Mouse (Mus musculus) adrenal gland, adult 18-20 months (tissue): ENCODE data around the gene Trim56. TPM values are rescaled to one million over a fixed set of nuclear protein-coding genes. Genes with fewer than 3 reads are reported as not detected.
"Not testable (repeated sequence)": the region's sequence is repeated elsewhere in the genome, so short reads cannot be mapped to it uniquely, and the experiment has no call there.

Experiments
- DNase-seq, 2 experiments: peaks; one replicate each; pipeline ENCODE4 v3.0.0; 2021 to 2022; ENCODE audit warnings: low spot score in 2 of 2
- long read RNA-seq, 2 experiments: library from polyadenylated mRNA; stranded (forward); transcript quantifications; one replicate each; pipeline ENCODE4 v2.0.0; 2021
- total RNA-seq, 2 experiments: library from RNA; stranded (reverse); gene quantifications; 1 replicate in 1 of 2; 2 replicates in 1 of 2; pipeline ENCODE4 v1.2.3; 2021

The Trim56 gene
- total RNA-seq: 10 to 100 TPM; 39.1 to 42.2 TPM
- long read RNA-seq, experiment 1, partial matches to known transcripts: 0 of 1 reads
- long read RNA-seq, experiment 1, other reads (novel, unspliced or antisense): 1 of 1 reads
- long read RNA-seq, experiment 2, partial matches to known transcripts: 0 of 13 reads
- long read RNA-seq, experiment 2, other reads (novel, unspliced or antisense): 13 of 13 reads

DNA sequence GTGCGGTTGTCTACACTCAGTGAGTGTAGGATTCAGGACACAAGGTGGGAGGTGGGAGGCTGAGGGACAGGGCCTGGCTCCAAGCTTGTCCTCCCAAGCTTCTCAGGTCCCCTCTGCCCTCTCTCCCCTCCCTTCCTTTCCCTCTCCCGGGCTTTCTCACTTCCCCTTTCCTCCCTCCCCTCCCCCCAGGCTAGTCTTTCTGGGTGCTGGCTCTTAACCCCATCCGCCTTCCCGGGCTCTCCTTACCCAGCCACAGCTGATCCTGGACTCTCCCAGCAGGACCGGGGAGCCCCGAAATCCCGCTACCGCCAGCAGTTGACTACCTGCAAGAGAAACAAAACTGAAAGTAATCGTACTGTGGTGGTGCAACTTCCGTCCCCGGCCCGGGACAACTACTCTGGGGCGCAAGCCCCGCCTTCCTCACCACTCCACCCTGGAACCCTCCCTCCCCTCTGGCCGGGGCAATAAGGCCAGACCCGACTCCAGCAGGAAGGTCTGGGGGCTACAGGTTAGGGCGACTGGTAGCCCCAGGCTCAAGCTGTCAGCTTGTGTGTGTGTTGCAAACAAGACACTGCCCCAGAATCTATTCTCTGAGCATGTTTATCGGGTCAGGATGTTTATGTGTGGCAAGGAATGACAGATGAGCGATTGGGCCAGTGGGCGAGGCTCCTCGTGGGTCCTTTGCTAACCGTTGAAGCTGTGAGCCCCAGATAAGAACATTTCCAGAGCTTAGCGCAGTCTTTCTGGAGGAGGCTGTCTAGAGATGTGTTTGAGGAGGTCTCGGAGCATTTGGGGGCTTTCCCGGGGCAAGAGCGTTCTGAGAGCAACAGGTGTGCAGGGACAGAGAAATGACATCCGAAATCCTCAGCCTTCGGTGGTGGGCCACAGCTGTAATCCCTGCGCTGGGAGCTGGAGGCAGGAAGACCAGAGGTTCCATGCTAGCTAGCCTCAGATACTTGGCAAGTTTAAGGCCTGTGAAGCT, at the start of gene Trim56:
Trim56 (minus strand) TSS at position 344 of the 982 bp plus-strand sequence.
- DNase-seq: peak; percentile 74 to 78

GRCm38 (mm10) chr5:137161853-137162252, 45.8 kb upstream of the Trim56 start:
- no peak for DNase-seq

DNA sequence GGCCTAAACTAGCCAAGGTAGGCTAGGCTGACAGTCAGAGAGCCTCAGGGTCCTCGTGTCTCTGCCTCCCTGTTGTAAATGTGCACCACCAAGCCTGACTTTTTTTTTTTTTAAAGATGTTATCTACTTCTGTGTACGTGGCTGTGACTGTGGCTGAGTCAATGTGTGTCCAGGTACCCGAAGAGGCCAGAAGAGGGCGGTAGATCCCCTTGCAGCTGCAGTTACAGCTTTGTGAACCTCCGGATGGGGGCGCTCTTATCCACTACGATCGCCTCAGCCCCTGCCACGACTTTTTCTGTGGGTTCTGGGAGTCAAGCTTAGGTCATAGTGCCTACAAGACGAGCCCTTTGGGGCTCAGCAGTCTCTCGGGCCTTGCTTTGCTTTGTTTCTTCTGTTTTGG, 43.5 kb upstream of the Trim56 start:
- peak; percentile 8 to 39 for DNase-seq

GRCm38 (mm10) chr5:137153289-137153688, 37.3 kb upstream of the Trim56 start:
- DNase-seq: no peak

GRCm38 (mm10) chr5:137152623-137153022, 36.6 kb upstream of the Trim56 start:
- no peak for DNase-seq

- not testable (repeated sequence) for DNase-seq
Measured at GRCm38 (mm10) chr5:137149272-137149882, 33.4 kb upstream of the Trim56 start, which contains the start of gene Muc3. TSS of gene Muc3 (minus strand) at chr5:137149322.

- no peak for DNase-seq
Measured at GRCm38 (mm10) chr5:137140836-137141235, 24.8 kb upstream of the Trim56 start.

- no peak for DNase-seq
Measured at GRCm38 (mm10) chr5:137138977-137139376, 23.0 kb upstream of the Trim56 start.

DNA sequence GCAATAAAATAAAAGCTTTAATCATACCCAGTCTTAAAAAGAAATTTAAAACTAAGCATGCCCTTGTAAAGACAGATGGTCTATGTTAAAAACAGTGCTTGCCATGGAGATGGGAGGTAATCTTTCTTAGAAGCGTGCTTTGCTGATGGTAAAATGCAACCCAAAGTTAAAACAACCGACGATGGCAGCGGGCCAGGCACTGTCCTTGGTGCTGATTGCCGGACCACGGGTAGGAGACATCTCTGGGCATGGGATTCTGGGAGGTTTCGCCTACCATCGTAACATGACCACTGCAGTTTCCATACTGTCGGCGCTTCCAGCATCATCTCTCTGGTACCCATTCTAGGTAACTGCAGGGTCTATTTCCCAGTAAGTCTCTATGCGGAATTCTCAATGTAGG, 18.9 kb upstream of the Trim56 start:
- no peak for DNase-seq

DNA sequence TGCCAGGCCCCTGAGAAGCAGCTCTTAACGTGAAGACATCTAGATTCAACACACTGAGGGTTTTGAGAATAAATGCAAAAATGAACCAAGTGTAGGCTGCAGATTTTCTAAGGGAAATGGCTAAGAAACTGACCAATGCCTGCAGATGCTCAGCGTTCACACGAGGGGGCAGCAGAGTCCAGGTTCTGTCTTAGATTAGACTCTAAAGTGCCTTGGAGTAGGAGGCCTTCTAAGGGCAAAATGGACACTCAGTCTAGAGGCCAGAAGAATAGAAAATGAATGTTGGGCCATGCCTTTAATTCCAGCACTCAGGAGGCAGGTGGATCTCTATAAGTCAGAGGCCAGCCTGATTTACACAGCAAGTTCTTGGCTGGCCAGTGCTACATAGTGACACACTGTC, 15.5 kb upstream of the Trim56 start:
- DNase-seq: peak; percentile 52 to 65

GRCm38 (mm10) chr5:137129281-137129680, 13.3 kb upstream of the Trim56 start:
- no peak for DNase-seq

DNA sequence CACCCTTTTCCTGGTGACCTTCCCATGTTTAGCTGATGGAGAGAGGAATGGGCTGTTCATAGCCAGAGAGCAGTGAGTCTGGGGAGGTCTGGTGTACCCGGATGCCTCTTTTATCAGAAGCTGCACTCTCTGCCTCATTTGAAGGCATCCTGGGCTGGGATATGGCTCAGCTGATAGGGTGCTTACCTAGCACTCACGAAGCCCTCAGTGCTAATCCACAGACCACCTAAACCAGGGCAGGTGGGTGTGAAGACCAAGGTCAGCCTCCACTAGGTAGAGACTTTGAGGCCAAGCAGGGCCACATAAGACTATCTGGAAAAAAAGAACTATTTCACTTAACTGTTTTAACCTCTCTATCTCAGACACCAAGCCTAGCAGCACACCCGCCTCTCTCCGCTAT, 7.5 kb upstream of the Trim56 start:
- no peak for DNase-seq

DNA sequence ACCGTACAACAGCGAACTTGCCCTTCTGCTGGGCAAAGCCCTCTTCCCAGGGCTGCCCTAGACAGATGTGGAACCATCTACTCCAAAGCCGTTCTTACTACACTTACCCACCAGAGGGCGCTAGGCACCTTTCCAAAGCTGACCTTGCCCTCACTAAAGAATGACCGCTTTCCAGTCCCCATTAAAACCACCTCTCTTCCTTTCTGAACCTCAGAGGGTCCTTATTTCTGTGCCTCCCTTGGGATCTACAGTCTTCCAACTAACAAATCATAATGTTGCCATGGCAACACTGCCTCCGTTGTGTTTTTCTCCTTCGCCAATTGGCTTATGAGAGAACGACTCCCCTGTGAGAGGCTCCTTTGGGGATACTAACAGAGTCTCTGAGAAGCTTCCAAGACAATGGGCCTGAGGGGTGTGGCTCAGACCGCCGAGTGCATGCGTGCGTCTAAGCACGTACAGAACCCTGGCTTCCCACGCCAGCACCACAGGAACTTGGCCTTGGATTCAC, 6.7 kb upstream of the Trim56 start:
- peak; percentile 76 to 78 for DNase-seq

GRCm38 (mm10) chr5:137121280-137121679, 5.3 kb upstream of the Trim56 start:
- DNase-seq: no peak

- DNase-seq: no peak
Measured at GRCm38 (mm10) chr5:137118878-137119277, 2.9 kb upstream of the Trim56 start.

DNA sequence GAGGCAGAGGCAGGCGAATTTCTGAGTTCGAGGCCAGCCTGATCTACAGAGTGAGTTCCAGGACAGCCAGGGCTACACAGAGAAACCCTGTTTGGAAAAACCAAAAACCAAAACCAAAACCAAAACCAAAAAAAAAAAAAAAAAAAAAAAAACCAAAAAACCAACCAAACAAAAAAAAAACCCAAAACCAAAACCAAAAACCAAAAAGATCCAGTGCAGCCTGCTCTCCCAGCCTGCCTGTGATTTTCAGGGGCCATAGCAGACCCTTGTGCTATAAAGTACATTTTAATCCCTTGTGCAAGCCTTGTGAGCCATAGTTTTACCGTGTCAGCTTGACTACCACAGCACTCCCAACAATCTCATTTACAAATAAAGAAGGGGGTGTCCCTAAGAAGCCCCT, 2.0 kb upstream of the Trim56 start:
- not testable (repeated sequence) for DNase-seq

DNA sequence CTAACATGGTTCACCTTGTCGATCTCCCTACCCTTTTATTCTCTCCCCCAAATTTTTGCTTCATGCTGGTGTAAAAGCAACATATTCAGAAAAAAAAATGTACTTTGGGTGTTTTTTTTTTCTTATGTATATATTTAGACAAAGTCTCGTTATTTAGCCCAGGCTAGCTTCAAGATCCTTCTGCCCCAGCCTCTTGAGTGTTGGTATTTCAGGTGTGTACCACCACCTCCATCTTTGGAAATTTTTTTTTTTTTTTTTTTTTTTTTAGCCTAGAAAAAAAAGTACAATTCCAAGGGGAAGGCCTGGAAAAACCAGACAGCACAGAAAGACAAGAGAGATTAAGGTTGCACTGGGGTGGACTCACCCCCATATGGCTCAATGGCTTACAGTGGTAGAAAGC, 978 bp upstream of the Trim56 start:
- DNase-seq: no peak

- DNase-seq: no peak
Measured at GRCm38 (mm10) chr5:137114891-137115561, 983 bp downstream of the Trim56 start.

GRCm38 (mm10) chr5:137111542-137112408, 4.2 kb downstream of the Trim56 start:
- no peak for DNase-seq

GRCm38 (mm10) chr5:137110863-137111262, 5.1 kb downstream of the Trim56 start:
- no peak for DNase-seq
